Mouse (Mus musculus): ENCODE results near the gene Trim66. TPM values are rescaled to one million over a fixed set of nuclear protein-coding genes. Genes with fewer than 3 reads are reported as not detected.

The Trim66 gene
- polyA plus RNA-seq, 2 experiments, result 0.04 to 0.11 TPM

DNA sequence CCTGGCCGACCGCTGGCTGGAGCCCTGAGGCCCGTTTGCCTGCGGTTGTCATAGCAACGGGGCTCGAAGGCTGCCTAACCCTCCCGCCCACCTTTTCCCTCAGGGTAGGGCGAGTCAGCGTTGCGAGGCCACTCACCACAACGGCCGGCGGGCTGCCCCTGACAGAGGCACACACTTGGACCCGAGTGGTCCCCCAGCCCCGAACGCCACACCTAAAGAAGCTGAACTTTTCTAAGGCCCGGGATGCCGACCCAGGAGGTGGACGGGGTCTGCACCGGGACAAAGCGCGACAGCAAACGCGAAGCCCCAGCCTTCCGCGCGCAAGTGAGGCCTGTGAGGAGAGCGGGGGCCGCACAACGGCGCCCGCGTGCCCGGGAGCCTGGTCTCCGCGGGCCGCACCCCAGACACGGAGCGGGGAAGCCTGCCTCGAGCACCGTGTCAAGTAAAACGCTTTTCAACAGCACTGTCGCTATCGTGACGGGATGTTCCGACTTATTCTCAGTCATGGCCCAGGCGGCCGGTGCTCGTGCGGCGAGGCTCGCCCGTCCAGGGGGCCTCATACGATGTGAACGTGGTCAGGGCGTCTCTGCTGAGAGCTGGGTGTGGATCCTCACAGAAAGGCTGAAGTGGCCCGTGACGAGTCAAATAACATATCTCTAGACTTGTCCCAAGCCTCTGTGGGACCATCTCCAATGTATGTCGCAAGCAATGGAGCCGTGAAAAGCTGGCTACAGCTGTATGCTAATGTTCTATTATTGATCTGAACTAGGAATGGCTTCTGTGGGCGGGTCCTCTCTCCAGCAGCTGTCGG, 68.9 kb downstream of the Trim66 start, which contains the start of gene Stk33:
Gene Stk33, minus strand, starts transcription at position 301 of the 811 bp plus-strand sequence.
- Histone ChIP-seq H3K27ac (replicated peaks; ENCODE audit: low read depth, low read length) (no peak within 1 kb of the TSS), H3K4me3 (replicated peaks; ENCODE audit: low read length) (peak within 1 kb of the TSS; percentile 51), H3K27me3 (ENCODE audit: control insufficient read depth, insufficient read depth, low read length) (0 out of 2 replicates have a peak, but pooled peaks cover 5% of the 10 kb centered on the region), H3K4me2 (replicated peaks; ENCODE audit: low read depth, low read length, severe bottlenecking) (peak within 1 kb of the TSS; percentile 87), H3K9me3 (ENCODE audit: control insufficient read depth, low read length) (no peaks in the 10 kb centered on the region), H3K36me3 (ENCODE audit: control insufficient read depth, insufficient read depth, low read length) (no peaks in the 10 kb centered on the region), H3K4me1 (ENCODE audit: control insufficient read depth, insufficient read depth, low read length) (peaks cover 5% of the 10 kb centered on the region; the same call in 1 of the 2 replicates), H3K9ac (ENCODE audit: low read depth, low read length, severe bottlenecking) (peak within 1 kb of the TSS; percentile 74)
- peak; percentile 55 for DNase-seq (ENCODE audit: low spot score)
- under 1% methylated on average over 54 of the region's 62 CpGs for WGBS
- ATAC-seq (ENCODE audit: low FRiP score, low read depth), result peak; percentile 84
- TF ChIP-seq POLR2A (IDR thresholded peaks at IDR 0.05; ENCODE audit: borderline replicate concordance, extremely low read depth, insufficient read depth, insufficient read length), result no peak

DNA sequence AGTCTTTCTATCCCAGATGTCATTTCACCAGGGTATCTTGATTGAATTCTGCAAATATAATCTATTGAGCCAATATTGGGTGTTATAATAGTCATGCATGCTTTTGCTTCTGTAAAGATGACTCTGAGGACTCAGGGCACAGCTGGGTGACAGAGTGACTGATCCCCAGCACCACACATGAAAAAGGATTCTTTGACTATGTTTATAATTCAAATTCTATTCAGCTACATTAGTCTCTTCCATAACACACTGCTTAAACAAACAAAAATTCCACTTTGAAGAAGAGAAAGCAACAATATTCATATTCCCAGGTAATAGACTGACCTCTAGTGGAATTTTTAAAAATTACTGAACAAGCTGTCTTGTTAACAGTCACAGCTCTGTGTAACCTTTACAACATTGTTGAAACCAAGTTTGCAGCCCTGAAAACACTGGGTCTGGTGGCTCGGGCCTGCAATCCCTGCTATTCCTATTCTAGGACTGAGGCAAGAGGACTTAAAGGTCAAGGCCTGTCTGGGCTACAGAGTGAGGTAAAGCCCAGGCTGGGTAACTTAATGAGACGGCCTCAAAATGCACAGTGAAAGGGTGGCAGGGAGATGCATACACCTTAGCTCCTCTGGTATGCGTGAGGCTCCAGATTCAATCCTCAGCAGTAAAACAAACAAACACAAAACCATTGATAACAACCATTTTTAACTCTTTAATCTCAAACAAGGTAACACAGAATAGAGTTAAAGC, 83.3 kb downstream of the Trim66 start:
- no peaks in the 10 kb centered on the region for H3K9me3 ChIP-seq (ENCODE audit: control insufficient read depth, low read length)
- H3K4me2 ChIP-seq (replicated peaks; ENCODE audit: low read depth, low read length, severe bottlenecking), result no peak overlapping the region
- no peaks in the 10 kb centered on the region for H3K36me3 ChIP-seq (ENCODE audit: control insufficient read depth, insufficient read depth, low read length)
- TF ChIP-seq POLR2A (IDR thresholded peaks at IDR 0.05; ENCODE audit: borderline replicate concordance, extremely low read depth, insufficient read depth, insufficient read length), result no peak
- no peak overlapping the region for H3K9ac ChIP-seq (ENCODE audit: low read depth, low read length, severe bottlenecking)
- H3K4me1 ChIP-seq (ENCODE audit: control insufficient read depth, insufficient read depth, low read length), result no peaks in the 10 kb centered on the region
- no peak overlapping the region for H3K27ac ChIP-seq (replicated peaks; ENCODE audit: low read depth, low read length)
- 65% methylated on average over 3 of the region's 3 CpGs for WGBS
- ATAC-seq (ENCODE audit: low FRiP score, low read depth) (no peak), DNase-seq (ENCODE audit: low spot score) (peak; percentile 70)
- H3K27me3 ChIP-seq (ENCODE audit: control insufficient read depth, insufficient read depth, low read length), result no peaks in the 10 kb centered on the region
- H3K4me3 ChIP-seq (replicated peaks; ENCODE audit: low read length), result no peak overlapping the region

DNA sequence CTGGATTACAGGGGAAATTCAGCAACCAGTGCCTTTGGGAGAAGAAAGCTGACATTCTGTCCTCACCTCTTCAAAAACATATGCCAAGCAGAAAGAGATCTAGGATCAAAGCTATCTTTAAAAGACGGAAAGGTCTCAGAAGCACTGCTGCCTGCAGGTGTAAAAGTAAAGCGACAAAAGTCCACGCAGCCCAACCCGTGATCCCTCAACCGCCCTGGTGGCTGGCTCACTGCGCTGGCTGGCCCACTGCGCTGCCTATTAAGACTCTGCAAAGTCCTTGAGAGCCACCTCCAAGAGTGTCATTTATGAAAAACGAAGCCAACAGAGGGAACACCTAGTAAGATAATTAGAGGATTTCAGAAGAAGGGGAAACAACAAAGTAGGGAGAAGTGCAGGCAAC, 85.1 kb downstream of the Trim66 start:
- Histone ChIP-seq H3K27ac (replicated peaks; ENCODE audit: low read depth, low read length) (no peak overlapping the region), H3K4me1 (ENCODE audit: control insufficient read depth, insufficient read depth, low read length) (no peaks in the 10 kb centered on the region), H3K4me3 (replicated peaks; ENCODE audit: low read length) (no peak overlapping the region), H3K27me3 (ENCODE audit: control insufficient read depth, insufficient read depth, low read length) (no peaks in the 10 kb centered on the region), H3K9me3 (ENCODE audit: control insufficient read depth, low read length) (no peaks in the 10 kb centered on the region), H3K9ac (ENCODE audit: low read depth, low read length, severe bottlenecking) (no peak overlapping the region), H3K36me3 (ENCODE audit: control insufficient read depth, insufficient read depth, low read length) (no peaks in the 10 kb centered on the region), H3K4me2 (replicated peaks; ENCODE audit: low read depth, low read length, severe bottlenecking) (no peak overlapping the region)
- no peak for TF ChIP-seq POLR2A (IDR thresholded peaks at IDR 0.05; ENCODE audit: borderline replicate concordance, extremely low read depth, insufficient read depth, insufficient read length)
- WGBS, result 73% methylated on average over 8 of the region's 8 CpGs
- no peak for DNase-seq (ENCODE audit: low spot score)
- no peak for ATAC-seq (ENCODE audit: low FRiP score, low read depth)

DNA sequence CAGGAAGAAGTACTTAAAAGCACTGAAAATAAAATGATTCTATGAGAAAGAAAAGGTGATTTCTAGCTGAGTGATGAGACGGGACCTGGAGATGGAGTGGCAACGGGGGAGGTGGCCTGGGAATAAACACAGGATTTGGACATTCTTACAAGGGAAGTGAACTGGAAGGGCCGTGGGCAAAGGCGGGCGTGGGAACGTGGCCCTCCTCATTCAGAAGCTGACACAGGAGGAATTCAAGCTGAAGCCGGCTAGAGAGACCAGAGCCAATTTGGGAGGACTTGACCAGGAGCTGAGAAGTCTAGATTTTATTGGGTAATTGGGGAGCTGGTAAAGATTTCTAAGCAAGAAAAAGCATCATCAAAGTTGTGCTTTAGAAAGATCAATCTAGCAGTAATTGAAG, 102.4 kb downstream of the Trim66 start:
- Histone ChIP-seq H3K4me3 (replicated peaks; ENCODE audit: low read length) (no peak overlapping the region), H3K36me3 (ENCODE audit: control insufficient read depth, insufficient read depth, low read length) (no peaks in the 10 kb centered on the region), H3K4me2 (replicated peaks; ENCODE audit: low read depth, low read length, severe bottlenecking) (no peak overlapping the region), H3K4me1 (ENCODE audit: control insufficient read depth, insufficient read depth, low read length) (no peaks in the 10 kb centered on the region), H3K9ac (ENCODE audit: low read depth, low read length, severe bottlenecking) (no peak overlapping the region), H3K27ac (replicated peaks; ENCODE audit: low read depth, low read length) (no peak overlapping the region), H3K27me3 (ENCODE audit: control insufficient read depth, insufficient read depth, low read length) (no peaks in the 10 kb centered on the region), H3K9me3 (ENCODE audit: control insufficient read depth, low read length) (no peaks in the 10 kb centered on the region)
- DNase-seq (ENCODE audit: low spot score), result no peak
- no peak for TF ChIP-seq POLR2A (IDR thresholded peaks at IDR 0.05; ENCODE audit: borderline replicate concordance, extremely low read depth, insufficient read depth, insufficient read length)
- 62% methylated on average over 7 of the region's 7 CpGs for WGBS
- no peak for ATAC-seq (ENCODE audit: low FRiP score, low read depth)

DNA sequence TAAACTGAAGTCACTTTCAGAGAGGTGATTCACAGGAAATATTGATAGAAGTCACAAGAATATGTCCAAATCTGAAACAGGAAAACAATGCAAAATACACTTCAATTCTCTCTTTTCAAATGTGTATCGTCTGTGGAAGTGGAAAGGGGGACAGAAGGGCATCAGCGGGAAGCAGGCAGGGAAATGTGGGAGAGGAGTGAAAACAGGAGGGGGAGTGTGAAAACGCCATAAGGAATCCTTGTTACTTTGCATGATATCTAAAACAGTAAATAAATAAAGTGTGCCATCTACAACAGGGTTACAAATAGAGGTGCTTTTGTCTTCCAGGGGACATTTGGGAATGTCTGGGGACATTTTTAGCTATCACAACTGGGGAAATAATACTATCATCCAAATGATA, 108.6 kb downstream of the Trim66 start:
- no peak overlapping the region for H3K4me2 ChIP-seq (replicated peaks; ENCODE audit: low read depth, low read length, severe bottlenecking)
- H3K27ac ChIP-seq (replicated peaks; ENCODE audit: low read depth, low read length), result no peak overlapping the region
- WGBS, result 64% methylated on average over 3 of the region's 3 CpGs
- no peak overlapping the region for H3K9ac ChIP-seq (ENCODE audit: low read depth, low read length, severe bottlenecking)
- no peaks in the 10 kb centered on the region for H3K9me3 ChIP-seq (ENCODE audit: control insufficient read depth, low read length)
- ATAC-seq (ENCODE audit: low FRiP score, low read depth), result no peak
- TF ChIP-seq POLR2A (IDR thresholded peaks at IDR 0.05; ENCODE audit: borderline replicate concordance, extremely low read depth, insufficient read depth, insufficient read length), result no peak
- no peak overlapping the region for H3K4me3 ChIP-seq (replicated peaks; ENCODE audit: low read length)
- H3K27me3 ChIP-seq (ENCODE audit: control insufficient read depth, insufficient read depth, low read length), result no peaks in the 10 kb centered on the region
- DNase-seq (ENCODE audit: low spot score), result no peak
- H3K4me1 ChIP-seq (ENCODE audit: control insufficient read depth, insufficient read depth, low read length), result no peaks in the 10 kb centered on the region
- no peaks in the 10 kb centered on the region for H3K36me3 ChIP-seq (ENCODE audit: control insufficient read depth, insufficient read depth, low read length)

Small RNA genes lying within 50 kb of the gene (microRNA-seq; reads per million reads assigned to microRNA genes)
- not detected for gene Gm47284

Other genes with a start within 250 kb of the Trim66 start
- 1.3 and 1.7 TPM in 2 replicates for gene Stk33, start 69.1 kb downstream of the Trim66 start, polyA plus RNA-seq (2012; rRNA removed)
- gene Stk33, start 69.1 kb downstream of the Trim66 start, polyA plus RNA-seq (2014; fragmentation: Nextera tagmentation; extraction: Ambion mirVana), result 1.2 and 1.7 TPM in 2 replicates
- 705 and 923 TPM in 2 replicates for gene Rpl27a, start 11.0 kb upstream of the Trim66 start, polyA plus RNA-seq (2012; rRNA removed)
- 161 and 165 TPM in 2 replicates for gene Rpl27a, start 11.0 kb upstream of the Trim66 start, polyA plus RNA-seq (2014; fragmentation: Nextera tagmentation; extraction: Ambion mirVana)
- 56.3 and 57.0 TPM in 2 replicates for gene St5, start 195.5 kb upstream of the Trim66 start, polyA plus RNA-seq (2012; rRNA removed)
- gene St5, start 195.5 kb upstream of the Trim66 start, polyA plus RNA-seq (2014; fragmentation: Nextera tagmentation; extraction: Ambion mirVana), result 45.0 and 52.1 TPM in 2 replicates
- gene Akip1, start 195.6 kb upstream of the Trim66 start, polyA plus RNA-seq (2012; rRNA removed), result 20.4 and 25.5 TPM in 2 replicates
- 33.8 and 39.0 TPM in 2 replicates for gene Akip1, start 195.6 kb upstream of the Trim66 start, polyA plus RNA-seq (2014; fragmentation: Nextera tagmentation; extraction: Ambion mirVana)
- 0.10 and 0.14 TPM in 2 replicates for gene BC051019, start 215.7 kb upstream of the Trim66 start, polyA plus RNA-seq (2012; rRNA removed)
- gene BC051019, start 215.7 kb upstream of the Trim66 start, polyA plus RNA-seq (2014; fragmentation: Nextera tagmentation; extraction: Ambion mirVana), result 0.15 TPM in 2 replicates
- not detected in 2 replicates for gene Ascl3, start 223.6 kb upstream of the Trim66 start, polyA plus RNA-seq (2012; rRNA removed)
- not detected in 2 replicates for gene Ascl3, start 223.6 kb upstream of the Trim66 start, polyA plus RNA-seq (2014; fragmentation: Nextera tagmentation; extraction: Ambion mirVana)
- 36.6 and 38.2 TPM in 2 replicates for gene Tmem9b, start 244.7 kb upstream of the Trim66 start, polyA plus RNA-seq (2012; rRNA removed)
- 64.2 and 69.2 TPM in 2 replicates for gene Tmem9b, start 244.7 kb upstream of the Trim66 start, polyA plus RNA-seq (2014; fragmentation: Nextera tagmentation; extraction: Ambion mirVana)

Data from limb, embryonic 14.5 days (tissue).